Comparison of ENCODE assay signal across 31 mouse cellular contexts in the genomic region with DNA sequence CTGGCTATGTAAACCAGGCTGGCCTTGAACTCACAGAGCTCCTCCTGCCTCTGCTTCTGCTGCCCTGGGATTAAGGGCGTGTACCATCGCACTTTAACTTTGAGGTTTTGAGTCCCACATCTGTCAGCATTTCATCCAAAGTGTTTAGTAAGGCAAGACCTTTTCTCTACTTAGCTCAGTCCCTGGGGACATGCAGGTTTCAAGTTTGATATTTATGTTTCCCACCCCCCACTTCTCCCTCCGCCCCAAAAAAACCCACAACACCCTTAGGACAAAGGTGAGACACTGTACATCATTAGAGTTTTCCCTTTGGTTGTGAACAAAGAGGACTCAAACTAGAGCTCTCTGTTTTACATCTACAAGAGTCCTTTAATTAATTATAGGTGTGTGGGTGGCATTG.
"Had no signal": no experiment of that assay in that cellular context is flagged by ENCODE, and none has a peak within 500 bp of the region (broad histone marks: within the 10 kb centered on the region; RNA-seq: fewer than 3 reads in every experiment).

No protein-coding gene starts in this region.

- H3K4me3 ChIP-seq: limb, embryonic 10.5 days; limb, embryonic 12.5 days; limb, embryonic 13.5 days; limb, embryonic 15.5 days; liver, embryonic 12.5 days; liver, embryonic 13.5 days; liver, embryonic 15.5 days; lung, embryonic 15.5 days; megakaryocyte, embryonic 14.5 days; midbrain, embryonic 10.5 days; midbrain, embryonic 12.5 days; midbrain, embryonic 13.5 days; midbrain, embryonic 15.5 days; myocyte; neural tube, embryonic 12.5 days; neural tube, embryonic 13.5 days had no signal

- H3K9ac ChIP-seq: limb, embryonic 12.5 days; limb, embryonic 13.5 days; limb, embryonic 15.5 days; liver, embryonic 12.5 days; liver, embryonic 13.5 days; liver, embryonic 14.5 days; liver, embryonic 15.5 days; liver, postnatal 0 days; lung, embryonic 14.5 days; lung, embryonic 15.5 days; midbrain, embryonic 12.5 days; midbrain, embryonic 13.5 days; midbrain, embryonic 15.5 days; neural tube, embryonic 12.5 days; neural tube, embryonic 13.5 days had no signal

- DNase-seq: left cerebral cortex, postnatal 4 days; liver; liver, embryonic 13.5 days; liver, postnatal 0 days; lung, adult 18-20 months; lung, adult 2 months; lung, embryonic 14.5 days; lung, postnatal 10 days; lung, postnatal 14 days; lung, postnatal 36 days; lung, postnatal 4 days; midbrain, embryonic 14.5 days had no signal

- H3K4me2 ChIP-seq: limb, embryonic 12.5 days; limb, embryonic 13.5 days; limb, embryonic 15.5 days; liver, embryonic 11.5 days; liver, embryonic 12.5 days; liver, embryonic 13.5 days; liver, embryonic 15.5 days; lung, embryonic 14.5 days; lung, embryonic 15.5 days; midbrain, embryonic 11.5 days; midbrain, embryonic 12.5 days; midbrain, embryonic 13.5 days; midbrain, embryonic 15.5 days; neural tube, embryonic 12.5 days; neural tube, embryonic 13.5 days had no signal

- H3K27ac ChIP-seq: limb, embryonic 10.5 days; limb, embryonic 12.5 days; limb, embryonic 13.5 days; limb, embryonic 15.5 days; liver, embryonic 12.5 days; liver, embryonic 14.5 days; lung, embryonic 15.5 days; macrophage; midbrain, embryonic 10.5 days; midbrain, embryonic 12.5 days; midbrain, embryonic 13.5 days; midbrain, embryonic 15.5 days; neural tube, embryonic 12.5 days; neural tube, embryonic 13.5 days had no signal

- H3K9me3 ChIP-seq: limb, embryonic 10.5 days; limb, embryonic 12.5 days; limb, embryonic 13.5 days; limb, embryonic 15.5 days; liver, embryonic 12.5 days; liver, embryonic 13.5 days; liver, embryonic 15.5 days; lung, embryonic 15.5 days; midbrain, embryonic 10.5 days; midbrain, embryonic 12.5 days; midbrain, embryonic 13.5 days; midbrain, embryonic 15.5 days; neural tube, embryonic 12.5 days; neural tube, embryonic 13.5 days had no signal

- H3K4me1 ChIP-seq: limb, embryonic 13.5 days; midbrain, embryonic 10.5 days; midbrain, embryonic 12.5 days; midbrain, embryonic 13.5 days; midbrain, embryonic 15.5 days; neural tube, embryonic 12.5 days; neural tube, embryonic 13.5 days had no signal

- H3K27me3 ChIP-seq: limb, embryonic 12.5 days; limb, embryonic 13.5 days; limb, embryonic 15.5 days; liver, embryonic 12.5 days; liver, embryonic 13.5 days; liver, embryonic 15.5 days; lung, embryonic 15.5 days; midbrain, embryonic 15.5 days; neural tube, embryonic 12.5 days had no signal

- H3K36me3 ChIP-seq: limb, embryonic 10.5 days; limb, embryonic 12.5 days; limb, embryonic 13.5 days; limb, embryonic 15.5 days; lung, embryonic 15.5 days; midbrain, embryonic 12.5 days; midbrain, embryonic 13.5 days; midbrain, embryonic 15.5 days; neural tube, embryonic 12.5 days; neural tube, embryonic 13.5 days had no signal
